In genomic region chr17:62882726-62883475, GRCm38 (mm10) we compare ENCODE assay signal across 8 mouse cellular contexts. TPM values are rescaled to one million over a fixed set of nuclear protein-coding genes. Genes with fewer than 3 reads are reported as not detected.
DNase-seq lines count a peak whose midpoint lies in the region; ATAC-seq and TF ChIP-seq lines count a peak whose summit lies in the region.

No protein-coding gene starts in this region.

- H3K4me1 ChIP-seq in forebrain, embryonic 12.5 days = peaks cover 11% of the 10 kb centered on the region; the same call in 1 of the 2 replicates
- H3K4me1 ChIP-seq in heart, embryonic 16.5 days (ENCODE audit: control insufficient read depth, insufficient read depth, low read length) = no peaks in the 10 kb centered on the region
- H3K4me1 ChIP-seq in liver, embryonic 15.5 days (replicated peaks) = peaks cover 7% of the 10 kb centered on the region; the same call in 1 of the 2 replicates
- no peaks in the 10 kb centered on the region for H3K4me1 ChIP-seq in neural tube, embryonic 14.5 days (ENCODE audit: control insufficient read depth, insufficient read depth, low read length)
- 0 out of 2 replicates have a peak, but pooled peaks cover 6% of the 10 kb centered on the region for H3K4me1 ChIP-seq in thymus, adult 2 months (replicated peaks; ENCODE audit: control insufficient read depth, insufficient read depth, low read length)

- no peaks in the 10 kb centered on the region for H3K9me3 ChIP-seq in forebrain, embryonic 12.5 days
- no peaks in the 10 kb centered on the region for H3K9me3 ChIP-seq in heart, embryonic 16.5 days (replicated peaks; ENCODE audit: control insufficient read depth, low read length)
- H3K9me3 ChIP-seq in liver, embryonic 15.5 days (replicated peaks) = no peaks in the 10 kb centered on the region
- no peaks in the 10 kb centered on the region for H3K9me3 ChIP-seq in neural tube, embryonic 14.5 days (ENCODE audit: control insufficient read depth, low read length)

- peak overlapping the region; percentile 86 for H3K4me3 ChIP-seq in forebrain, embryonic 12.5 days (replicated peaks)
- peak overlapping the region; percentile 75 for H3K4me3 ChIP-seq in heart, embryonic 16.5 days (ENCODE audit: low read length)
- peak overlapping the region; percentile 59 for H3K4me3 ChIP-seq in liver, embryonic 15.5 days (replicated peaks)
- peak overlapping the region; percentile 86 for H3K4me3 ChIP-seq in neural tube, embryonic 14.5 days (ENCODE audit: low read depth, low read length)
- H3K4me3 ChIP-seq in thymus, adult 2 months (ENCODE audit: control insufficient read depth, insufficient read depth, low read length) = peak overlapping the region; percentile 17

- TF ChIP-seq POLR2A in thymus, adult 2 months (IDR thresholded peaks at IDR 0.05; ENCODE audit: control insufficient read depth, extremely low read depth, insufficient read depth, low read length, poor library complexity) = no peak

- no peak for TF ChIP-seq CTCF in thymus, adult 2 months (IDR thresholded peaks at IDR 0.05; ENCODE audit: borderline replicate concordance, control insufficient read depth, extremely low read depth, insufficient read depth, low read length, poor library complexity)

- H3K36me3 ChIP-seq in forebrain, embryonic 12.5 days (replicated peaks) = no peaks in the 10 kb centered on the region
- no peaks in the 10 kb centered on the region for H3K36me3 ChIP-seq in heart, embryonic 16.5 days (ENCODE audit: control insufficient read depth, insufficient read depth)
- no peaks in the 10 kb centered on the region for H3K36me3 ChIP-seq in liver, embryonic 15.5 days (replicated peaks)
- H3K36me3 ChIP-seq in neural tube, embryonic 14.5 days (ENCODE audit: control insufficient read depth, insufficient read depth, low read length) = no peaks in the 10 kb centered on the region
- no peaks in the 10 kb centered on the region for H3K36me3 ChIP-seq in thymus, adult 2 months (ENCODE audit: control insufficient read depth, insufficient read depth, low read length)

- peak; percentile 83 for ATAC-seq in forebrain, embryonic 12.5 days (ENCODE audit: low FRiP score)
- peak; percentile 87 for ATAC-seq in heart, embryonic 16.5 days (replicated peaks; ENCODE audit: extremely low read depth, insufficient read depth, low FRiP score)
- ATAC-seq in liver, embryonic 15.5 days (ENCODE audit: insufficient read depth) = peak; percentile 75
- peak; percentile 86 for ATAC-seq in neural tube, embryonic 14.5 days (ENCODE audit: low read depth)

- H3K27ac ChIP-seq in forebrain, embryonic 12.5 days = peak overlapping the region; percentile 93
- peak overlapping the region; percentile 92 for H3K27ac ChIP-seq in heart, embryonic 16.5 days (ENCODE audit: low read length)
- H3K27ac ChIP-seq in liver, embryonic 15.5 days (replicated peaks) = no peak overlapping the region
- H3K27ac ChIP-seq in neural tube, embryonic 14.5 days (ENCODE audit: low read depth, low read length) = peak overlapping the region; percentile 93
- H3K27ac ChIP-seq in thymus, adult 2 months (ENCODE audit: control insufficient read depth, insufficient read depth, low read length) = no peak overlapping the region

- peak overlapping the region; percentile 91 for H3K9ac ChIP-seq in forebrain, embryonic 12.5 days
- H3K9ac ChIP-seq in heart, embryonic 16.5 days (ENCODE audit: low read length) = peak overlapping the region; percentile 86
- H3K9ac ChIP-seq in liver, embryonic 15.5 days = no peak overlapping the region
- H3K9ac ChIP-seq in neural tube, embryonic 14.5 days (replicated peaks; ENCODE audit: low read depth, low read length) = peak overlapping the region; percentile 84

- 0 out of 2 replicates have a peak, but pooled peaks cover 9% of the 10 kb centered on the region for H3K27me3 ChIP-seq in forebrain, embryonic 12.5 days
- no peaks in the 10 kb centered on the region for H3K27me3 ChIP-seq in heart, embryonic 16.5 days (ENCODE audit: control insufficient read depth, insufficient read depth, low read length)
- peaks cover 83% of the 10 kb centered on the region for H3K27me3 ChIP-seq in liver, embryonic 15.5 days
- peaks cover 3% of the 10 kb centered on the region; the same call in 1 of the 2 replicates for H3K27me3 ChIP-seq in neural tube, embryonic 14.5 days (ENCODE audit: control insufficient read depth, insufficient read depth, low read length)
- peaks cover 13% of the 10 kb centered on the region for H3K27me3 ChIP-seq in thymus, adult 2 months (ENCODE audit: control insufficient read depth, insufficient read depth, low read length)

- WGBS in forebrain, embryonic 12.5 days = 0% methylated on average over 40 of the region's 53 CpGs
- under 1% methylated on average over 40 of the region's 53 CpGs for WGBS in heart, embryonic 16.5 days
- 0% methylated on average over 53 of the region's 53 CpGs for WGBS in liver, embryonic 15.5 days (ENCODE audit: insufficient replicate concordance)
- WGBS in neural tube, embryonic 14.5 days = under 1% methylated on average over 44 of the region's 53 CpGs
- WGBS in thymus, adult 2 months = under 1% methylated on average over 53 of the region's 53 CpGs

- DNase-seq in CD4-positive helper T cell, adult 2 months (ENCODE audit: low read depth, low spot score) = peak; percentile 57
- peak; percentile 83 for DNase-seq in brain, embryonic 18.5 days (ENCODE audit: low read depth, low spot score)
- peak; percentile 70 to 90 for DNase-seq in kidney, postnatal 25 days
- DNase-seq in thymus, adult 2 months = peak; percentile 23

- H3K4me2 ChIP-seq in forebrain, embryonic 12.5 days = peak overlapping the region; percentile 80
- peak overlapping the region; percentile 80 for H3K4me2 ChIP-seq in heart, embryonic 16.5 days (ENCODE audit: low read depth, low read length)
- H3K4me2 ChIP-seq in liver, embryonic 15.5 days = peak overlapping the region; percentile 74
- H3K4me2 ChIP-seq in neural tube, embryonic 14.5 days (ENCODE audit: low read depth, low read length) = peak overlapping the region; percentile 68

RNA-seq across cellular contexts. Expression of gene Efna5, which starts 1.8 kb away (rescaled TPM):
- 45.7 and 47.7 TPM in 2 replicates for polyA plus RNA-seq in forebrain, embryonic 12.5 days (2016; fragmentation: Nextera tagmentation; extraction: Ambion mirVana)
- polyA plus RNA-seq in heart, embryonic 16.5 days (2015; fragmentation: Nextera tagmentation; extraction: Ambion mirVana) = 19.7 and 22.0 TPM in 2 replicates
- 1.5 and 1.6 TPM in 2 replicates for polyA plus RNA-seq in liver, embryonic 15.5 days (2015; fragmentation: Nextera tagmentation; extraction: Ambion mirVana)
- polyA plus RNA-seq in neural tube, embryonic 14.5 days (2014; fragmentation: Nextera tagmentation; extraction: Ambion mirVana) = 65.4 and 67.4 TPM in 2 replicates
- polyA plus RNA-seq in thymus, adult 2 months (2012; rRNA removed) = 0.80 and 1.9 TPM in 2 replicates

Comparison
In these comparisons a context has a peak if more than half of its experiments do, and no peak if none do; other contexts are left out.
1. DNase-seq: peak in every context shown above with its lines; median percentile 83 in brain, embryonic 18.5 days; 80 in kidney, postnatal 25 days; 57 in CD4-positive helper T cell, adult 2 months; 23 in thymus, adult 2 months.
2. H3K27ac ChIP-seq: peak in forebrain, embryonic 12.5 days (single experiment), heart, embryonic 16.5 days (single experiment) and neural tube, embryonic 14.5 days (single experiment); none in liver, embryonic 15.5 days (single experiment) and thymus, adult 2 months (single experiment).
3. H3K4me3 ChIP-seq: peak in every context shown above with its lines; median percentile 86 in forebrain, embryonic 12.5 days; 86 in neural tube, embryonic 14.5 days; 75 in heart, embryonic 16.5 days; 59 in liver, embryonic 15.5 days; 17 in thymus, adult 2 months.
4. Peak in every context shown above with its lines, with median percentiles within 50 percentile points of each other: ATAC-seq and H3K4me2 ChIP-seq.